Mouse (Mus musculus): ENCODE results near the gene Lrrc23.

GRCm38 (mm10) chr6:124765951-124766350 lies 13.6 kb downstream of the Lrrc23 start:
- TF ChIP-seq POLR2A (IDR thresholded peaks at IDR 0.05; ENCODE audit: low read depth, low read length) = no peak
- no peak for TF ChIP-seq CTCF (IDR thresholded peaks at IDR 0.05; ENCODE audit: extremely low read depth, insufficient read length, insufficient replicate concordance, low read depth, low read length)
